Mouse (Mus musculus): ENCODE results near the gene Btbd35f30. TPM values are rescaled to one million over a fixed set of nuclear protein-coding genes. Genes with fewer than 3 reads are reported as not detected.
"Not testable (repeated sequence)": the region's sequence is repeated elsewhere in the genome, so short reads cannot be mapped to it uniquely, and the experiment has no call there.

Gene Btbd35f30
- not detected for polyA plus RNA-seq (2021)

GRCm38 (mm10) chrX:32894325-32894724, at the start of gene Btbd35f30:
Gene Btbd35f30, plus strand, starts transcription at chrX:32894625.
- in situ Hi-C loops (cut with MboI; ENCODE audit: low pct_unique_long_range_greater_than_20kb); DNase-seq (ENCODE audit: low read depth, low spot score); CTCF ChIA-PET; H3K27me3 ChIP-seq; ATAC-seq; POLR2A ChIA-PET: not testable (repeated sequence)

DNA sequence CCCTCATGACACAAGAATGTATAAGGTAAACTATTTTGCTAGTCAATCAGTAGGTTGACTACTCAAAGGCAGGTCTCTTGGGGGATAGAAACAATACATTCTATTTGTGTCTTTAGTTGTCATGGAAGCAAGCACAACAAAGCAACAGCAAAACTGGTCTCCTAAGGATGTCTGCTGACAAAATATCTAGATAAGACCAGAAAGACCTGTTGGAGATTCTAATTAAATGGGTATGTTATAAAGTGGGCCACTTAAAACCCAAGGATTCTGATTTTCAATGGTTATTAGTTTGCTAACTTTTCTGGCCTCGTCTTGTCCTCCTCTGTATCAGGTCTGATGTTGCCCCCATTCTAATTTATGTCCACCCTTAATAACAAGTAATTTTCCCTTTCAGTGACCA, 47.0 kb downstream of the Btbd35f30 start, which contains the start of gene Gm21789:
Gene Gm21789, plus strand, starts transcription at position 301 of the 400 bp plus-strand sequence.
- CTCF ChIA-PET; DNase-seq (ENCODE audit: low read depth, low spot score); in situ Hi-C loops (cut with MboI; ENCODE audit: low pct_unique_long_range_greater_than_20kb); H3K27me3 ChIP-seq; ATAC-seq; POLR2A ChIA-PET: not testable (repeated sequence)

Other genes with a start within 250 kb of the Btbd35f30 start
- not detected for gene Gm5926, start 243.9 kb upstream of the Btbd35f30 start, polyA plus RNA-seq (2021)
- gene Btbd35f21, start 168.5 kb upstream of the Btbd35f30 start, polyA plus RNA-seq (2021): not detected
- gene Gm21789, start 47.1 kb downstream of the Btbd35f30 start, polyA plus RNA-seq (2021): not detected
- gene Btbd35f5, start 79.3 kb downstream of the Btbd35f30 start, polyA plus RNA-seq (2021): not detected

All from Patski (cell line).